Mouse (Mus musculus): ENCODE data around the gene Farp1.

DNA sequence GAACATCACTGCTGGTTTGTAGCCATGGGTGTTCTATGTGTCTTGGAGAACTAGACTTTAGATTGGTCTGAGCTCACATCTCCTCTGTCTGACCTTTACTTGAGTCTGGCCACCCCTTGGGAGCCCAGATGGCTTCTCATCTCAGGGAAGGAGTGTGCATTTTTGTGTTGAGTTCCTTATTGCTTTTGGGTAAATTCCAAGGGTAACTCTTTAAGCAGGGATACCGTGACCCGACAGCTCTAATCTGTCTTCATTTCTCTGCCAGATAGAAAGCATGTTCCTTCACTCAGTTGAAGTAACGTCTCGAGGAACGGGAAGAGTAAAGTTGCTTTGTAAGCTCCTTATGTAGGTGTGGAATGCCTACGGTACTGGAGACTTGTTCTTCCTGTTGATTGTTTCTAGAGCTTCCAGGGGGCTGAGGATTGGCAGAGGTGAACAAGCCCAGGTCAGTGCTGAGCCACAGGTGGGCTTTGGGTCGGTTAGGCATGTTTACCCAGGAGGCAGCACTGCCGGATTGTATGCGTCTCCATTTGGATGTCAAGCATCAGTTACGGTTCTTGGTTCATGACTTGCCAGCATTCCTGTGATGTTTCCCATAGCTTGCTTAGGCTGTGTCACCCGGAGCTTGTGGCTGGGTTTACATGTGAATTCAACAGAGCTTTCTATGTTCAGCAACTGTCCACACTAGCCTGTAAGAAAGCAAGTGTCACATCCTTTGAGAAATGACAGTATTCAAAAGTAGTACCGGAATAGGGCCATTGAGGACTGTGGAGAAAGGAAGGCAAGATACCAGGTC lies 62.8 kb downstream of the Farp1 start:
- TF ChIP-seq MAFK (IDR thresholded peaks at IDR 0.05; ENCODE audit: insufficient read depth, low read depth, low read length), result no peak
- no peak for TF ChIP-seq ZNF384 (IDR thresholded peaks at IDR 0.05; ENCODE audit: low read depth, low read length)
- TF ChIP-seq HCFC1 (IDR thresholded peaks at IDR 0.05; ENCODE audit: borderline replicate concordance, insufficient read depth, low read length), result no peak

Data from ES-E14 (cell line).